ENCODE assay signal across 8 mouse cellular contexts in the genomic region with DNA sequence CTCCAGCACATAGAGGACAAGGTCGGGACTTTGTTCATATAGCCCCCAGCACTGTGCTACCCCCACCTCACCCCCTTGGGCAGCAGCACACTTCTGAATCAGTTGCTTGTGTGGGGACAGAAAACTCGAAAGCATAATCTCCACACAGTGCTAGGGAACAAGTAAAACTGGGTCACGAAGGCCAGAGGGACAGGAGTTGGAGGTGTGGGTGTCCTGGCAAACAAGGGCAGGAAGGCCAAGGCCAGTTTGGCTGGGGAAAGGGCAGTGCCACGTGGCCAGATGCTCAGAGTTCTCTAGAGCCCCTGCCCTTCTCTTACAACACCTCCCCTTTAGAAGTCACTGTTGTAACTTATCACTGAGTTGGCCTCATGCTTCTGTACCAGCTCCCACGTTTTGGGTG. TPM values are rescaled to one million over a fixed set of nuclear protein-coding genes. Genes with fewer than 3 reads are reported as not detected.
DNase-seq lines count a peak whose midpoint lies in the region; ATAC-seq and TF ChIP-seq lines count a peak whose summit lies in the region.
"Had no signal": no experiment of that assay in that cellular context is flagged by ENCODE, and none has a peak within 500 bp of the region (broad histone marks: within the 10 kb centered on the region; RNA-seq: fewer than 3 reads in every experiment).

No protein-coding gene starts in this region.

- no peak overlapping the region for H3K27ac ChIP-seq in intestine, embryonic 16.5 days (ENCODE audit: low read length)
- H3K27ac ChIP-seq: hindbrain, embryonic 15.5 days had no signal

- H3K27me3 ChIP-seq in E14TG2a.4 (ENCODE audit: insufficient read depth, low read length), result no peaks in the 10 kb centered on the region
- H3K27me3 ChIP-seq in intestine, embryonic 16.5 days (replicated peaks; ENCODE audit: control insufficient read depth, insufficient read depth, low read length), result no peaks in the 10 kb centered on the region
- H3K27me3 ChIP-seq: hindbrain, embryonic 15.5 days had no signal

- WGBS in intestine, embryonic 16.5 days, result 54% methylated on average over 5 of the region's 5 CpGs

- no peaks in the 10 kb centered on the region for H3K9me3 ChIP-seq in E14TG2a.4 (ENCODE audit: low read length)
- no peaks in the 10 kb centered on the region for H3K9me3 ChIP-seq in intestine, embryonic 16.5 days (ENCODE audit: control insufficient read depth, low read length)
- H3K9me3 ChIP-seq: hindbrain, embryonic 15.5 days had no signal

- peak; percentile 1 for DNase-seq in layer of hippocampus, adult 11-12 months (ENCODE audit: low spot score)
- no peak for DNase-seq in layer of hippocampus, postnatal 14 days (ENCODE audit: low spot score in 2 of 2)
- peak; percentile 69 for DNase-seq in adrenal gland, postnatal 14 days
- DNase-seq in urinary bladder, postnatal 4 days (ENCODE audit: low spot score in 2 of 2), result peak; percentile 15 to 44
- no peak for DNase-seq in left cerebral cortex, adult 11 months (ENCODE audit: low spot score)

- peaks cover 66% of the 10 kb centered on the region for H3K36me3 ChIP-seq in E14TG2a.4 (ENCODE audit: insufficient read depth, low read length)
- no peaks in the 10 kb centered on the region for H3K36me3 ChIP-seq in intestine, embryonic 16.5 days (ENCODE audit: control insufficient read depth, insufficient read depth, low read length)
- H3K36me3 ChIP-seq: hindbrain, embryonic 15.5 days had no signal

- TF ChIP-seq CTCF in E14TG2a.4 (conservative IDR thresholded peaks at IDR 0.05; ENCODE audit: low read length), result no peak

- peak overlapping the region; percentile 65 for H3K9ac ChIP-seq in intestine, embryonic 16.5 days (ENCODE audit: low read depth, low read length)
- H3K9ac ChIP-seq: hindbrain, embryonic 15.5 days had no signal

- no peak for ATAC-seq in intestine, embryonic 16.5 days

- peak overlapping the region; percentile 5; the same call in 1 of the 2 replicates for H3K4me2 ChIP-seq in intestine, embryonic 16.5 days (ENCODE audit: low read depth, low read length)

- H3K4me3 ChIP-seq in E14TG2a.4 (replicated peaks; ENCODE audit: low read length), result peak overlapping the region; percentile 96
- peak overlapping the region; percentile 2; the same call in 1 of the 2 replicates for H3K4me3 ChIP-seq in intestine, embryonic 16.5 days (ENCODE audit: low read length)
- H3K4me3 ChIP-seq: hindbrain, embryonic 15.5 days had no signal

- peaks cover 80% of the 10 kb centered on the region for H3K4me1 ChIP-seq in E14TG2a.4 (replicated peaks; ENCODE audit: low read depth, low read length)
- H3K4me1 ChIP-seq in intestine, embryonic 16.5 days (ENCODE audit: control insufficient read depth, insufficient read depth, low read length), result peaks cover 46% of the 10 kb centered on the region

RNA-seq across cellular contexts. Expression of a gene that starts 3.4 kb away (rescaled TPM):
- total RNA-seq in layer of hippocampus, postnatal 14 days (2021), result 10 to 100 TPM; 27.3 to 28.4 TPM
- total RNA-seq in adrenal gland, postnatal 14 days (2021), result 147 and 165 TPM in 2 replicates
- polyA plus RNA-seq in intestine, embryonic 16.5 days (2015; fragmentation: Nextera tagmentation; extraction: Ambion mirVana), result 4.9 and 5.5 TPM in 2 replicates

RNA-seq across cellular contexts. Expression of a gene that starts 3.7 kb away (rescaled TPM):
- total RNA-seq in layer of hippocampus, postnatal 14 days (2021), result 1 to 10 TPM; 1.5 to 1.8 TPM
- 2.0 and 13.8 TPM in 2 replicates for total RNA-seq in adrenal gland, postnatal 14 days (2021)
- 1.5 and 1.8 TPM in 2 replicates for polyA plus RNA-seq in intestine, embryonic 16.5 days (2015; fragmentation: Nextera tagmentation; extraction: Ambion mirVana)

RNA-seq across cellular contexts. Expression of a gene that starts 4.0 kb away (rescaled TPM):
- total RNA-seq in layer of hippocampus, postnatal 14 days (2021), result 10 to 100 TPM; 29.6 to 36.7 TPM
- total RNA-seq in adrenal gland, postnatal 14 days (2021), result 45.7 and 59.1 TPM in 2 replicates
- 78.7 and 87.8 TPM in 2 replicates for polyA plus RNA-seq in intestine, embryonic 16.5 days (2015; fragmentation: Nextera tagmentation; extraction: Ambion mirVana)

RNA-seq across cellular contexts. Expression of a gene that starts 28.9 kb away (rescaled TPM):
- total RNA-seq in layer of hippocampus, postnatal 14 days (2021), result 10 to 100 TPM; 81.6 to 89.7 TPM
- total RNA-seq in adrenal gland, postnatal 14 days (2021), result 90.6 and 104 TPM in 2 replicates
- polyA plus RNA-seq in intestine, embryonic 16.5 days (2015; fragmentation: Nextera tagmentation; extraction: Ambion mirVana), result 105 and 107 TPM in 2 replicates

RNA-seq across cellular contexts. Expression of a gene that starts 29.0 kb away (rescaled TPM):
- 10 to 100 TPM; 46.2 to 54.2 TPM for total RNA-seq in layer of hippocampus, postnatal 14 days (2021)
- total RNA-seq in adrenal gland, postnatal 14 days (2021), result 58.8 and 66.1 TPM in 2 replicates
- polyA plus RNA-seq in intestine, embryonic 16.5 days (2015; fragmentation: Nextera tagmentation; extraction: Ambion mirVana), result 73.6 and 77.9 TPM in 2 replicates

Comparison
In these comparisons a context has a peak if more than half of its experiments do, and no peak if none do; other contexts are left out.
1. DNase-seq: peak in layer of hippocampus, adult 11-12 months (single experiment), adrenal gland, postnatal 14 days (single experiment) and urinary bladder, postnatal 4 days (2 of 2); none in layer of hippocampus, postnatal 14 days (0 of 2) and left cerebral cortex, adult 11 months (single experiment).